Mouse (Mus musculus): ENCODE measurements around the gene Cdc73.
A peak's percentile ranks its signal among the peaks of the same experiment; 100 is the strongest.
"Not testable (repeated sequence)": the region's sequence is repeated elsewhere in the genome, so short reads cannot be mapped to it uniquely, and the experiment has no call there.

The Cdc73 gene

DNA sequence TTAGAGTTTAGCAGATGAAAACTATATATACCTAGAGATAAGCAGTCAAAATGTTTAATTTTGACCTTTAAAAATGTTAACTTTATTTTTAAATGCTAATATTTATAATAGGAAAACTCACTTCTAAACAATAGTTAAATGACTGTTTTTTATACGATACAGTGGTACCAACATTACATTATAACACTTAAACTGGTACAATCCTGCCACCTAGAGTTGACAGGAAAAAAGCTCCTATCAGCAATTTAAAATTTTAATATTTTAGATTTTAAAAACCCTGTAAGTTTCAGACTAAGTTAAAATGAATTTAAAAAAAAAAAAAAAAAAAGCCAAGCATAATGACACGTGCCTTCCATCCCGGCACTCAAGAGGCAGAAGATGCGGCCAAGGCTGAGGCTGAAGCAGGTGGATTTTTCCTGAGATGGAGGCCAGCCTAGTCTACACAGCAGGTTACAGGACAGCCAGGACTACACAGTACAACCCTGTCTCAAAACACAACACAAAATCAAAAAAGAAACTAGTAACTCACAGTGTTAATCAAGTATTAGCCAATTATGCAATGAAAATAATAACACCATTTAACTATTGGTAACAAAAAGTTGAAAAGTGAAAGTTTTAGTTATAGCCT lies 26.8 kb downstream of the Cdc73 start:
- no peak for DNase-seq

- DNase-seq: not testable (repeated sequence)
Observed at GRCm38 (mm10) chr1:143664786-143665185, 37.9 kb downstream of the Cdc73 start.

GRCm38 (mm10) chr1:143663197-143663596 lies 39.5 kb downstream of the Cdc73 start:
- DNase-seq: no peak

DNA sequence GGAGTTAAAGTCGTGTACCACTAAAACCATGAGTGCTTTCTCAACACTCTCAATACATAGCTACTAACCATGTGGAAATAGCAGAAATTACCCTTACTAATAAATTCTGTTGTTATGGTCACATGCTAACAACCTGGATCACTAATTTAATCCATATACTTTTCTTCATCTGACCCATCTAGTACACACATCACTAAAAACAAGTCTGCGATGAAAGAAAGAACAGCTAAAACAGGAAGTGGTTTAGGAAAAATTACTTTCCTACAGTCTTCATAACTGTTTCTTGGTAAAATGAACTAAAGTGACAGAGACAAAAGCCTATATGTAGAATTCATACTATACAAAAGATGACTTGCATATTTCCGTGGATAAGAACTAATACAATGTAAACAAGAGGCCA lies 49.0 kb downstream of the Cdc73 start:
- no peak for DNase-seq

- no peak for DNase-seq
Observed at GRCm38 (mm10) chr1:143650317-143650716, 52.4 kb downstream of the Cdc73 start.

DNA sequence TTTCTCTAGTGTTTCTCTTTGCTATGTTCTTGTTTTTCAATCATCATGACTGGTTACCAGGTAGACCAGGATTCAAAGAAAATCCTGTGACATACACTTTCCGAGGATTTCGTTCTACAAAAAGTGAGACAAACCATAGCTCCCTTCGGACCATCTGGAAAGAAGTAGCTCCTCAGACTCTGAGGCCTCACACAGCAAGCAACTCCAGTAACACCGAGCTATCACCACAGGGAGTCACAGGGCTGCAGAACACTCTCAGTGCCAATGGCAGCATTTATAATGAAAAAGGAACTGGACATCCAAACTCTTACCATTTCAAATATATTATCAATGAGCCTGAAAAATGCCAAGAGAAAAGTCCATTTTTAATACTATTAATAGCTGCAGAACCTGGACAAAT lies 56.5 kb downstream of the Cdc73 start:
- no peak for DNase-seq

GRCm38 (mm10) chr1:143645386-143645785 lies 57.3 kb downstream of the Cdc73 start:
- DNase-seq: no peak

DNA sequence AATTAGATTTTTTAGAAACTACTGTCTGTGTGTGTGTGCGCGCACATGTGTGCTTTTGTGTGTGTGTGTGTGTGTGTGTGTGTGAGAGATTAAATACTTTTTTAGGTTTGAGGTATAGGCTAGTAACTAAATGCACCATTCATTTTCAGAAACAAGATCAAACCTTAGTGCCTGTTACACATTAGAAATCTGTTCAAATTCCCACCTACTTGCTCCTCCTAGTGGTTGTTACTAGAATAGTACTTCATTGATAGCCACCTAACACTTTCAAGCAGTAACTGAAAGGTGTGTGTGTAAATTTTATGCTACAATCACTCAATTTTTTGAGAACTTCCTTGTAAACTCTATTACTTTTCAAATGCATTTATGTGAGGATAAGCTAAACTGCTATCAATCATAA lies 58.5 kb downstream of the Cdc73 start:
- no peak for DNase-seq

GRCm38 (mm10) chr1:143640650-143641407 lies 61.9 kb downstream of the Cdc73 start, which contains the start of gene B3galt2:
TSS of gene B3galt2 (plus strand) at chr1:143640664.
- DNase-seq: peak; percentile 55

- no peak for DNase-seq
Observed at GRCm38 (mm10) chr1:143632854-143633587, 69.7 kb downstream of the Cdc73 start.

GRCm38 (mm10) chr1:143632361-143632760 lies 70.3 kb downstream of the Cdc73 start:
- no peak for DNase-seq

DNA sequence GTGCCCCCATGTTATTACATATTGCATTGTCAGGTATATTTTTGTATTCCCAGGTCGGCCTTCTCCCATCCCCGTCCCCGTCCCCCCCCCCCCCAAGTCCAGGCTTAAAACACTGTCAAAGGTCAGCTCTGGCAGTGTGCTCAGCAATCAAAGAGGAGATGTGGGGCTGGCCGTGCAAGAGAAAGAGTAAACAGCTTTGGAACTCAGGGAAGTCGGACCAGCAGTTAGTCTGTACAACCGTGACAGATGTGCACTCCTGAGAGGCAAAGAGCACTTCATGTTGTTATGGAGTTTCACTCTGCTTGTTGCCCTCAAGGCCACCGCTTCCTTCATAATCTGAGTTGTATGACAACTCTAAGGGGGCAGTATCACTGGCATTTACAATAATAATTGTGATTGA lies 71.4 kb downstream of the Cdc73 start:
- no peak for DNase-seq

DNA sequence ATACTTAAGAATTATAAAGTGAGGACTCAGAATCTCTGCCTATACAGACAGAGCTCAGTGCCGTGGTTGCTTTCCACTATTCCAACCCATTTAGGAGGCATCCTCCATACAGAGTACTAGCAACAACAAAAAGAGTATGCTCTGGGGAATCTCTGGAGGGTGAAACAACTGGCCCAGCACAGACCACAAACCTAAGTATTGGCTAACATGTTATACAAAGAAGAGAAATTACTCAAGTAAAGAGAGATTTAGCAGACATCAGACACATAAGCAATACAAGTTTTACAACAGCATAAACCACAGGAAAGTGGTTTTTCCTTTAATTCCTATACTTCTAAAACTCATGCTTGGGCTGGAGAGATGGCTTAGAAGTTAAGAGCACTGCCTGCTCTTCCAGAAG lies 80.1 kb downstream of the Cdc73 start:
- DNase-seq: no peak

- DNase-seq: no peak
Observed at GRCm38 (mm10) chr1:143621930-143622329, 80.8 kb downstream of the Cdc73 start.

- no peak for DNase-seq
Observed at GRCm38 (mm10) chr1:143619760-143620159, 82.9 kb downstream of the Cdc73 start.

- no peak for DNase-seq
Observed at GRCm38 (mm10) chr1:143612901-143613300, 89.8 kb downstream of the Cdc73 start.

- no peak for DNase-seq
Observed at GRCm38 (mm10) chr1:143608911-143609310, 93.8 kb downstream of the Cdc73 start.

DNA sequence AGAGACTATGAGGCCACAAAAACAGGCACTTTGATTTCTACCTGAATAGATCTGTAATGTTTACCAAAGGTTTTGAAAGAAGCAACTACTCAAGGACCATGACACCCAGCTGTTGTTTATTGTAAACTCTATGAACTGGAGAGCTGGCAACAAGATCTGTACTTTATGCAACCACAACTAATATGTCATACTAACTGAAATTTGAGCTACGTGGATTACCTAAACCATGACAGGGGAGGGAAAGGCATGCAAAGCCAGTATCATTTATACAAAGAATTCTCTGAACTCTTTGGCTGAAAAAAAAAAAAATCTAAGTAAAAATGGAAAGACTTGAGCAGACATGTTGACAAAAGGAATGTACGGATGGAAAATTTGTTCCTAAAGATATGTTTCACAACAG lies 105.8 kb downstream of the Cdc73 start:
- DNase-seq: no peak

DNA sequence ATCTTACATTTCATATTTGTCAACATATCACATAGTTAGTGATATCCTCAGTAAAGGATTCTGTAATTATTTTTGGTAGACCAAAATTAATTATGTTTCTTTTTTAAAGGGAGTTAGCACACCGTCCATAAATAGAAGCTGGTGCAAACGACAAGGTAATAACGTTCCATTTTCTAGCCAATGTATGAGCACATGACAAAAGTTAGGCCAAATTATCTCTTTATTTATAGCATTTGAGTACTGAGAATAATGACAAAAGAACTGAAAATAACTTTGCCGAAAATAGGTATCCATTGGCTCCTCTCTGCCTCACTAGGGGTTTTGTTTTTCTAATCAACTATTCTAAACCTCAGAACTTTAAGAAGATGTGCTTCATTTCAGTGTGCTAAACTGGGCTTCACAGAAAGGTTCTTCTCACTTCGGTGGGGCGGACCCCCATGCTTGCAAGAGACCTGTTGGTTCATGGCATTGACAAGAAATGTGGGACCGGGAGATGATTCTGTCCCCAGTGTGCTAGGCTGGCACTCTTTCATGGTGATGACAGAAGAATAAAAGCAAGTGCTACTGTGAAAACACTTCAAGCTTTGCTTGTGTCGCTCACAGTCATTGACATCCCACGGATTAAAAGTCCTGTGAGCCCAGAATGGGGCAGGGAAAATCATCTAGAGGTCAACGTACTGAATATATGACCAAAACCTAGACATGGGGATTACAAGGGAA lies 125.7 kb downstream of the Cdc73 start:
- DNase-seq: no peak

DNA sequence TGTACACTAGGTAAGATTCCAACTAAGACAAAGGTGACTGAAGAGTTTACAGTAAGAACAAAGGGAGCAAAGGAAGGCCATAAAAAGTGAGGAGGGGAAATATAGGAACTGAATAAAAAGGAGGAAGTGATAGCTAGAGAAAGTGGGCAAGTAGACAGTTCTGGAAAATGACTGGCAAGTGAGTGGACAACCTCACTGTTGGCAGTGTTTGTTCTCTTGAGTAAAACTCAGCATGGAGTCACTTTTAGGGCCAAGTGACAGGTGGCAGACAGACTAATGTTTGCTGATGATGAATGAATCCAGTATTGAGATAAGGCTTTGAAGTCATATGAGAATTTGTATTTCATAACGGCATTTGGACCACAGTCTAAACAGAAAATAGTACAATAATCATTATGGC lies 144.5 kb downstream of the Cdc73 start:
- no peak for DNase-seq

DNA sequence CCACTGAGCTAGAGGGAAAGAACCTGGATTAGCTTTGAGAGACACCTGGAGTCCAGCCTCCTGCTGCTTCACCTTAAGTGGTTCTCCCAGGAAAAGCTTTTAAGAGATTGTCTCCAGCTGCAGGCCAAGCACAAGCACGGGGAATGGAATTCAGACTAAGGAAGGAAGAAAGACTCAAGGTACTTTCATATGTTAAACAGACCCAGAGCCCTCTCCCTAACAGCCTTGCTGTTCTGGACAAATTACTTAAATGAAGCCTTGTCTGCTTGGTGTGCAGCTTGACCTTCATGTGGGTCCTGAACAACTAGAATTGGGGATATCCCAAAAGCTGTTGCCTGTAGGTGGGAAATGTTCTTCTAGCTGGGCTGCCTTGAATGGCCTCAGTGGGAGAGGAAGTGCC lies 147.2 kb downstream of the Cdc73 start:
- no peak for DNase-seq

DNA sequence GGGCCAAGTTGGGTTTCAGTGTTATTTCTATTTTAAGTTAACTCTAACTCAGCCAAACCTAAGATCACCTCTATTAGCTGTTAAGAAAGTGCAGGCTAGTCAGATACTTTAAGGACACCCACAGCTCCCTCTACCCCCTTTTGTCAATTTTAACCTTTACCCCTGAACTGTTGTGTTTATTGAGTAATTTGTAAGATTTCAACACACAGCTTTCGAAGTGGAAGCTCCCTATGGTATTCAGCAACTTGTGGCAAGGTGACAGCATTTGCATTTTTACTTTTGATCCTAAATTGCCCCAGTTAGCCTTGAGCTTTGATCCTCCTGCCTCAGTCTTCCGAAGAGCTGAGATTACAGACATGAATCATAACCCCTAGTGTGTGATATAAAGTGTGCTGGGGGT lies 148.1 kb downstream of the Cdc73 start:
- DNase-seq: no peak
